Mouse (Mus musculus) forebrain, embryonic 15.5 days (tissue): Measurements from ENCODE around the gene Traf5. TPM values are rescaled to one million over a fixed set of nuclear protein-coding genes. Genes with fewer than 3 reads are reported as not detected.

ENCODE experiments used
- ATAC-seq: fragments of 200-750 bp; cut with Nextera tagmentation; replicated peaks from 2 replicates; pipeline ENCODE4 v1.8.0; 2017; ENCODE audit warnings: mild to moderate bottlenecking, moderate TSS enrichment, moderate library complexity
- H3K27ac ChIP-seq: fragments of 300-500 bp; sonication (generic); replicated peaks from 2 replicates; pipeline ENCODE4 v1.5.1; 2015; ENCODE audit warnings: mild to moderate bottlenecking, inconsistent platforms
- H3K27me3 ChIP-seq: fragments of 300-500 bp; sonication (generic); 2 replicates; pipeline ENCODE4 v1.6.1; 2015; ENCODE audit warnings: inconsistent platforms
- H3K36me3 ChIP-seq: fragments of 300-500 bp; sonication (generic); 2 replicates; pipeline ENCODE4 v1.6.1; 2015; ENCODE audit warnings: mild to moderate bottlenecking, inconsistent platforms
- H3K4me1 ChIP-seq: fragments of 300-500 bp; sonication (generic); 2 replicates; pipeline ENCODE4 v1.6.1; 2015; ENCODE audit warnings: inconsistent platforms
- H3K4me2 ChIP-seq: fragments of 300-500 bp; sonication (generic); replicated peaks from 2 replicates; pipeline ENCODE4 v1.6.1; 2015; ENCODE audit warnings: mild to moderate bottlenecking, inconsistent platforms
- H3K4me3 ChIP-seq: fragments of 300-500 bp; sonication (generic); 2 replicates; pipeline ENCODE4 v1.5.1; 2015; ENCODE audit warnings: mild to moderate bottlenecking, inconsistent platforms
- H3K9ac ChIP-seq: fragments of 300-500 bp; sonication (generic); replicated peaks from 2 replicates; pipeline ENCODE4 v1.6.1; 2015; ENCODE audit warnings: mild to moderate bottlenecking, inconsistent platforms
- H3K9me3 ChIP-seq: fragments of 300-500 bp; sonication (generic); 2 replicates; pipeline ENCODE4 v1.6.1; 2016; ENCODE audit warnings: inconsistent platforms
- WGBS: fragments of 180-500 bp; shearing (Covaris S2); methylation state at CpG from one replicate; pipeline ENCODE4 v1.1.7; 2015; ENCODE audit warnings: mixed read lengths; 5-methylcytosine and 5-hydroxymethylcytosine counted together
- microRNA-seq: library from miRNA; unstranded; fragments of <30 nt; microRNA quantifications from one replicate; pipeline ENCODE4, GENCODE M21; 2016
- polyA plus RNA-seq: library from polyadenylated mRNA; unstranded; fragments of >200 nt; fragmentation: Nextera tagmentation; extraction: Ambion mirVana; gene quantifications from 2 replicates; pipeline ENCODE4 v1.2.1, GENCODE M21; 2015

Gene Traf5
- polyA plus RNA-seq, 1 experiment from 2014 or later, result 3.1 TPM

- Histone ChIP-seq H3K4me3 (no peak overlapping the region), H3K27me3 (no peaks in the 10 kb centered on the region), H3K4me2 (no peak overlapping the region), H3K9ac (no peak overlapping the region), H3K27ac (no peak overlapping the region), H3K36me3 (no peaks in the 10 kb centered on the region), H3K4me1 (no peaks in the 10 kb centered on the region), H3K9me3 (no peaks in the 10 kb centered on the region)
- WGBS, result 59% methylated on average over 3 of the region's 3 CpGs
- no peak for ATAC-seq
Observed at GRCm38 (mm10) chr1:191955101-191955500, 137.3 kb downstream of the Traf5 start.

GRCm38 (mm10) chr1:191952733-191953335, 139.5 kb downstream of the Traf5 start:
- H3K4me1 ChIP-seq, result no peaks in the 10 kb centered on the region
- WGBS, result 87% methylated on average over 11 of the region's 11 CpGs
- no peak overlapping the region for H3K4me3 ChIP-seq
- no peak overlapping the region for H3K9ac ChIP-seq
- no peak overlapping the region for H3K4me2 ChIP-seq
- no peaks in the 10 kb centered on the region for H3K36me3 ChIP-seq
- H3K27me3 ChIP-seq, result no peaks in the 10 kb centered on the region
- H3K9me3 ChIP-seq, result no peaks in the 10 kb centered on the region
- H3K27ac ChIP-seq, result no peak overlapping the region
- ATAC-seq, result no peak

- WGBS, result 64% methylated on average over 2 of the region's 2 CpGs
- Histone ChIP-seq H3K4me1 (no peaks in the 10 kb centered on the region), H3K4me3 (no peak overlapping the region)
Observed at GRCm38 (mm10) chr1:191950611-191951010, 141.7 kb downstream of the Traf5 start.

GRCm38 (mm10) chr1:191948600-191948999, 143.8 kb downstream of the Traf5 start:
- no peak overlapping the region for H3K4me2 ChIP-seq

More at GRCm38 (mm10) chr1:191950611-191951010, 141.7 kb downstream of the Traf5 start:
- Histone ChIP-seq H3K27ac (no peak overlapping the region), H3K36me3 (no peaks in the 10 kb centered on the region), H3K9me3 (no peaks in the 10 kb centered on the region), H3K27me3 (no peaks in the 10 kb centered on the region), H3K9ac (no peak overlapping the region), H3K4me2 (no peak overlapping the region)
- ATAC-seq, result no peak

GRCm38 (mm10) chr1:191947796-191948195, 144.6 kb downstream of the Traf5 start:
- H3K9ac ChIP-seq, result no peak overlapping the region
- ATAC-seq, result no peak
- H3K4me2 ChIP-seq, result no peak overlapping the region
- H3K9me3 ChIP-seq, result no peaks in the 10 kb centered on the region
- no peak overlapping the region for H3K4me3 ChIP-seq
- no peaks in the 10 kb centered on the region for H3K27me3 ChIP-seq
- no peaks in the 10 kb centered on the region for H3K36me3 ChIP-seq
- no peak overlapping the region for H3K27ac ChIP-seq
- 69% methylated on average over 8 of the region's 8 CpGs for WGBS
- H3K4me1 ChIP-seq, result no peaks in the 10 kb centered on the region

More at GRCm38 (mm10) chr1:191948600-191948999, 143.8 kb downstream of the Traf5 start:
- WGBS, result 82% methylated on average over 8 of the region's 8 CpGs
- H3K27ac ChIP-seq, result no peak overlapping the region
- no peaks in the 10 kb centered on the region for H3K4me1 ChIP-seq
- no peak for ATAC-seq
- no peaks in the 10 kb centered on the region for H3K36me3 ChIP-seq
- H3K27me3 ChIP-seq, result no peaks in the 10 kb centered on the region
- no peak overlapping the region for H3K9ac ChIP-seq
- H3K9me3 ChIP-seq, result no peaks in the 10 kb centered on the region
- no peak overlapping the region for H3K4me3 ChIP-seq

Small RNA genes lying within 50 kb of the gene (microRNA-seq; reads per million reads assigned to microRNA genes)
- not detected for gene Mir3473c

Other genes with a start within 250 kb of the Traf5 start
- gene Slc30a1, start 185.8 kb downstream of the Traf5 start, polyA plus RNA-seq, result 3.4 and 3.7 TPM in 2 replicates
- 0.96 and 3.1 TPM in 2 replicates for gene Rd3, start 115.2 kb downstream of the Traf5 start, polyA plus RNA-seq
- gene Rcor3, start 45.5 kb upstream of the Traf5 start, polyA plus RNA-seq, result 23.8 and 24.8 TPM in 2 replicates
- 1.9 and 2.0 TPM in 2 replicates for gene Kcnh1, start 98.2 kb upstream of the Traf5 start, polyA plus RNA-seq